In the genomic region with DNA sequence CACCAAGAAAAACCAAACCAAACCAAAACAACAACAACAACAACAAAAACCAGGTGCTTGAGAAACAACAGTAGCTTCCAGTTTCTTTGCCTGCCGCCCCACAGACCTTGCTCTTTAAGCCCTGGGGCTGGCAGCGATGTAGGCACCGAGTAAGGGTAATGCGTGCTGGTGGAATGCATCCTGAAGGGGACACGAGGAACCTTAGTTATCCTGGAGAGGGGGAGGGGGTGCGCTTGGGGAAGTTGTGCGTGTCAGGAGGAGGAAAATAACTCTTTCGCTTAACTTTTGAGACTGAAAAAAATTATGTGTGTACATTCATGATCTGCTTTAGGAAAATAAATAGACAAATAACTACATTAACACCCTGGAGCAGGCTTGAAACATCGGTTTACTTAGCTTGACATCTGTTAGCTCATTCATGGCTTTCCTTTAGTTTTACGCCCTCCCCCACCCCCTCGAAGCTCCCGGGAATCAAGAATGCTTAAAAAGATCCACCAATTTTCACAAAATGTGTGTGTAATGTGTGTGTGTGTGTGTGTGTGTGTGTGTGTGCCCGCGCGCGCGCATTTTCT, we compare ENCODE assay signal across 8 mouse cellular contexts. TPM values are rescaled to one million over a fixed set of nuclear protein-coding genes. Genes with fewer than 3 reads are reported as not detected.
DNase-seq lines count a peak whose midpoint lies in the region; ATAC-seq lines count a peak whose summit lies in the region.

No protein-coding gene starts in this region.

- no peak overlapping the region for H3K27ac ChIP-seq in embryonic facial prominence, embryonic 15.5 days (replicated peaks)
- H3K27ac ChIP-seq in kidney, embryonic 16.5 days (ENCODE audit: low read length), result no peak overlapping the region
- H3K27ac ChIP-seq in midbrain, embryonic 16.5 days (ENCODE audit: low read length), result no peak overlapping the region

- H3K4me3 ChIP-seq in embryonic facial prominence, embryonic 15.5 days (replicated peaks), result peak overlapping the region; percentile 64
- peak overlapping the region; percentile 74 for H3K4me3 ChIP-seq in kidney, embryonic 16.5 days (ENCODE audit: low read length)
- peak overlapping the region; percentile 69 for H3K4me3 ChIP-seq in midbrain, embryonic 16.5 days (ENCODE audit: low read depth, low read length)

- H3K4me1 ChIP-seq in embryonic facial prominence, embryonic 15.5 days, result peaks cover 24% of the 10 kb centered on the region; the same call in 1 of the 2 replicates
- H3K4me1 ChIP-seq in kidney, embryonic 16.5 days (ENCODE audit: insufficient read depth, low read length), result peaks cover 17% of the 10 kb centered on the region; the same call in 1 of the 2 replicates
- peaks cover 24% of the 10 kb centered on the region for H3K4me1 ChIP-seq in midbrain, embryonic 16.5 days (ENCODE audit: control insufficient read depth, insufficient read depth, low read length)

- H3K4me2 ChIP-seq in embryonic facial prominence, embryonic 15.5 days (replicated peaks), result peak overlapping the region; percentile 100
- peak overlapping the region; percentile 99 for H3K4me2 ChIP-seq in kidney, embryonic 16.5 days (replicated peaks; ENCODE audit: low read depth, low read length)
- peak overlapping the region; percentile 100 for H3K4me2 ChIP-seq in midbrain, embryonic 16.5 days (ENCODE audit: low read length)

- H3K9ac ChIP-seq in embryonic facial prominence, embryonic 15.5 days, result peak overlapping the region; percentile 41; the same call in 1 of the 2 replicates
- peak overlapping the region; percentile 80 for H3K9ac ChIP-seq in kidney, embryonic 16.5 days (replicated peaks; ENCODE audit: low read length)
- H3K9ac ChIP-seq in midbrain, embryonic 16.5 days (ENCODE audit: low read depth, low read length), result no peak overlapping the region

- no peaks in the 10 kb centered on the region for H3K36me3 ChIP-seq in embryonic facial prominence, embryonic 15.5 days
- no peaks in the 10 kb centered on the region for H3K36me3 ChIP-seq in kidney, embryonic 16.5 days (ENCODE audit: insufficient read depth, low read length)
- no peaks in the 10 kb centered on the region for H3K36me3 ChIP-seq in midbrain, embryonic 16.5 days (ENCODE audit: control insufficient read depth, insufficient read depth, low read length)

- peaks cover 28% of the 10 kb centered on the region for H3K27me3 ChIP-seq in embryonic facial prominence, embryonic 15.5 days
- H3K27me3 ChIP-seq in kidney, embryonic 16.5 days (ENCODE audit: insufficient read depth, low read length), result peaks cover 23% of the 10 kb centered on the region
- H3K27me3 ChIP-seq in midbrain, embryonic 16.5 days (ENCODE audit: control insufficient read depth, insufficient read depth, low read depth, low read length), result peaks cover 29% of the 10 kb centered on the region

- WGBS in embryonic facial prominence, embryonic 15.5 days, result 5% methylated on average over 17 of the region's 17 CpGs
- 2% methylated on average over 17 of the region's 17 CpGs for WGBS in kidney, embryonic 16.5 days
- 3% methylated on average over 17 of the region's 17 CpGs for WGBS in midbrain, embryonic 16.5 days

- no peak for ATAC-seq in embryonic facial prominence, embryonic 15.5 days (ENCODE audit: insufficient number of reproducible peaks, low FRiP score, low TSS enrichment, low read depth)
- no peak for ATAC-seq in kidney, embryonic 16.5 days (ENCODE audit: low FRiP score, low TSS enrichment)
- ATAC-seq in midbrain, embryonic 16.5 days, result no peak

- DNase-seq in cerebellum, postnatal 14 days, result peak; percentile 8 to 18
- no peak for DNase-seq in cerebellum, adult 8-10 months
- DNase-seq in adrenal gland, postnatal 10 days, result no peak
- DNase-seq in thymus, postnatal 14 days, result no peak
- DNase-seq in gastrocnemius, postnatal 10 days, result no peak

- H3K9me3 ChIP-seq in embryonic facial prominence, embryonic 15.5 days (replicated peaks), result no peaks in the 10 kb centered on the region
- H3K9me3 ChIP-seq in kidney, embryonic 16.5 days (ENCODE audit: low read length), result no peaks in the 10 kb centered on the region
- H3K9me3 ChIP-seq in midbrain, embryonic 16.5 days (replicated peaks; ENCODE audit: control insufficient read depth, low read length, poor library complexity, severe bottlenecking), result no peaks in the 10 kb centered on the region

RNA-seq across cellular contexts. Expression of gene Ank3, which starts 1.3 kb away (rescaled TPM):
- polyA plus RNA-seq in embryonic facial prominence, embryonic 15.5 days (2015; fragmentation: Nextera tagmentation; extraction: Ambion mirVana), result 23.1 and 24.3 TPM in 2 replicates
- 47.6 and 53.8 TPM in 2 replicates for polyA plus RNA-seq in kidney, embryonic 16.5 days (2015; fragmentation: Nextera tagmentation; extraction: Ambion mirVana)
- 86.7 and 102 TPM in 2 replicates for polyA plus RNA-seq in midbrain, embryonic 16.5 days (2015; fragmentation: Nextera tagmentation; extraction: Ambion mirVana)
- total RNA-seq in adrenal gland, postnatal 10 days (2021), result 10 to 100 TPM; 18.5 to 31.6 TPM
- 10 to 100 TPM; 82.7 to 83.3 TPM for total RNA-seq in gastrocnemius, postnatal 10 days (2021)

RNA-seq across cellular contexts. Expression of gene Cdk1, which starts 47.2 kb away (rescaled TPM):
- 349 and 373 TPM in 2 replicates for polyA plus RNA-seq in embryonic facial prominence, embryonic 15.5 days (2015; fragmentation: Nextera tagmentation; extraction: Ambion mirVana)
- 466 and 531 TPM in 2 replicates for polyA plus RNA-seq in kidney, embryonic 16.5 days (2015; fragmentation: Nextera tagmentation; extraction: Ambion mirVana)
- polyA plus RNA-seq in midbrain, embryonic 16.5 days (2015; fragmentation: Nextera tagmentation; extraction: Ambion mirVana), result 31.9 and 49.3 TPM in 2 replicates
- total RNA-seq in adrenal gland, postnatal 10 days (2021), result 10 to 100 TPM; 48.5 to 50.1 TPM
- total RNA-seq in gastrocnemius, postnatal 10 days (2021), result 10 to 100 TPM; 25.5 to 25.9 TPM

Comparison
In these comparisons a context has a peak if more than half of its experiments do, and no peak if none do; other contexts are left out.
1. DNase-seq: peak in cerebellum, postnatal 14 days (2 of 2); none in cerebellum, adult 8-10 months (single experiment), adrenal gland, postnatal 10 days (single experiment), thymus, postnatal 14 days (single experiment) and gastrocnemius, postnatal 10 days (single experiment).
2. Peak in every context shown above with its lines, with median percentiles within 50 percentile points of each other: H3K4me2 ChIP-seq and H3K4me3 ChIP-seq.